ENCODE assay signal across 14 mouse cellular contexts in genomic region chr8:76971761-76972404, GRCm38 (mm10).
DNase-seq lines count a peak whose midpoint lies in the region; ATAC-seq lines count a peak whose summit lies in the region.
"Had no signal": no experiment of that assay in that cellular context is flagged by ENCODE, and none has a peak within 500 bp of the region (broad histone marks: within the 10 kb centered on the region; RNA-seq: fewer than 3 reads in every experiment).

No protein-coding gene starts in this region.

- WGBS in heart, embryonic 16.5 days: 58% methylated on average over 9 of the region's 9 CpGs

- no peaks in the 10 kb centered on the region for H3K9me3 ChIP-seq in heart, embryonic 16.5 days (replicated peaks; ENCODE audit: control insufficient read depth, low read length)
- H3K9me3 ChIP-seq: forebrain, embryonic 12.5 days; hindbrain, embryonic 10.5 days; liver, embryonic 15.5 days had no signal

- H3K4me1 ChIP-seq in heart, embryonic 16.5 days (ENCODE audit: control insufficient read depth, insufficient read depth, low read length): peaks cover 10% of the 10 kb centered on the region
- H3K4me1 ChIP-seq: hindbrain, embryonic 10.5 days; liver, embryonic 15.5 days had no signal

- no peaks in the 10 kb centered on the region for H3K27me3 ChIP-seq in heart, embryonic 16.5 days (ENCODE audit: control insufficient read depth, insufficient read depth, low read length)
- H3K27me3 ChIP-seq: forebrain, embryonic 12.5 days; liver, embryonic 15.5 days had no signal

- H3K4me2 ChIP-seq in heart, embryonic 16.5 days (ENCODE audit: low read depth, low read length): peak overlapping the region; percentile 46
- H3K4me2 ChIP-seq: forebrain, embryonic 12.5 days; liver, embryonic 15.5 days had no signal

- H3K4me3 ChIP-seq in heart, embryonic 16.5 days (ENCODE audit: low read length): no peak overlapping the region
- H3K4me3 ChIP-seq: forebrain, embryonic 12.5 days; hindbrain, embryonic 10.5 days; liver, embryonic 15.5 days had no signal

- H3K36me3 ChIP-seq in heart, embryonic 16.5 days (ENCODE audit: control insufficient read depth, insufficient read depth): no peaks in the 10 kb centered on the region
- H3K36me3 ChIP-seq: forebrain, embryonic 12.5 days; hindbrain, embryonic 10.5 days; liver, embryonic 15.5 days had no signal

- ATAC-seq in heart, embryonic 16.5 days (replicated peaks; ENCODE audit: extremely low read depth, insufficient read depth, low FRiP score): peak; percentile 94
- no peak for ATAC-seq in CD4-positive, CD25-positive, alpha-beta regulatory T cell, adult 4 months
- ATAC-seq: intestine, postnatal 0 days had no signal

- H3K9ac ChIP-seq in heart, embryonic 16.5 days (ENCODE audit: low read length): no peak overlapping the region
- H3K9ac ChIP-seq: forebrain, embryonic 12.5 days; liver, embryonic 15.5 days had no signal

- DNase-seq in gastrocnemius, adult 18-20 months (ENCODE audit: low spot score): peak; percentile 46
- no peak for DNase-seq in gastrocnemius, postnatal 25 days
- DNase-seq in brain, adult 2 months (ENCODE audit: low read depth, low spot score): peak; percentile 62
- DNase-seq in cerebellum, adult 9-11 months: peak; percentile 32
- DNase-seq in neural tube, embryonic 10.5 days (ENCODE audit: extremely low spot score, low spot score): no peak
- DNase-seq in adrenal gland, postnatal 14 days: no peak
- DNase-seq: kidney, postnatal 4 days; right cerebral cortex, postnatal 25 days had no signal

- H3K27ac ChIP-seq in heart, embryonic 16.5 days (ENCODE audit: low read length): peak overlapping the region; percentile 92
- H3K27ac ChIP-seq: forebrain, embryonic 12.5 days; hindbrain, embryonic 10.5 days; liver, embryonic 15.5 days had no signal

Comparison
In these comparisons a context has a peak if more than half of its experiments do, and no peak if none do; other contexts are left out.
1. DNase-seq: peak in gastrocnemius, adult 18-20 months (single experiment), brain, adult 2 months (single experiment) and cerebellum, adult 9-11 months (single experiment); none in gastrocnemius, postnatal 25 days (single experiment), neural tube, embryonic 10.5 days (single experiment) and adrenal gland, postnatal 14 days (single experiment).